Mouse (Mus musculus): ENCODE results near the gene Atp6v0a4. TPM values are rescaled to one million over a fixed set of nuclear protein-coding genes. Genes with fewer than 3 reads are reported as not detected.

The Atp6v0a4 gene
- not detected in 2 replicates for polyA plus RNA-seq (2012; ENCODE audit: insufficient read depth, insufficient read length, low replicate concordance, missing spikeins)

DNA sequence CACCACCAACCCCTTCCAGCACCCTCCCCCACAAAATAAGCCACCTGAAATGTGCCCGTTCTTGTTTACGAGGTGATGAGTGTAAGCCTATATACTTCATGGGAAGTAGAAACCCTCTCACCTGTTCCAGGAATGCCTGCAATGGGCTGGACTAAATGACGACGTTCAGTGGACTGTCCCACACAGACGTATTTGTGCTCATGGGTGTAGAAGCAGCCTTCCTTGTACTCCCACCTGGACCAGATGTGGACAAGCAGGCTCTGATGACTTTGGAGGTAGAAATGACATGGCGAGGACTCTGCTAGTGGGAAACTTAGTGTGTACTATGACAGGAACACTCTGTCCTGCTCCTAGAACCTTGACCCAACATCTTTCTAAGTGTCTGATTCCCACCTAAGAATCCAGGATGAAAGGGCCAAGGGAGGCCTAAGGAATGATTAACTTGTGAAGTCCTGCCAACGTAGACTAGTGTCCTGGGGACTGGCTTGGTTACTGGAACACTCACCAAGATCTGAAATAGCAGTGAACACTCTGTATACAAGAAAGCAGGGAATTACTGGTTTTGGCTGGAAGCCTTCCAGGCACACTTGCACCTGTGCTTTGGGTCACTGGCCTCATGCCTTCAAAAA is at the start of gene Atp6v0a4:
Gene Atp6v0a4, minus strand, starts transcription at position 380 of the 629 bp plus-strand sequence.
- 89% methylated on average over 7 of the region's 7 CpGs for WGBS
- TF ChIP-seq CTCF (IDR thresholded peaks at IDR 0.05; ENCODE audit: insufficient read depth, low read depth, low read length) (no peak), POLR2A (IDR thresholded peaks at IDR 0.05; ENCODE audit: insufficient read depth, low read depth, low read length) (no peak)
- no peak within 1 kb of the TSS for H3K27ac ChIP-seq (ENCODE audit: insufficient read depth, low read depth, low read length)
- peaks cover 3% of the 10 kb centered on the region; the same call in 1 of the 2 replicates for H3K4me1 ChIP-seq (ENCODE audit: control insufficient read depth, insufficient read depth, low read length)
- H3K4me3 ChIP-seq (ENCODE audit: insufficient read depth, low read depth, low read length): no peak within 1 kb of the TSS

GRCm38 (mm10) chr6:38165385-38165784 is 41.0 kb upstream of the Atp6v0a4 start:
- H3K4me3 ChIP-seq (ENCODE audit: insufficient read depth, low read depth, low read length): no peak overlapping the region
- H3K27ac ChIP-seq (ENCODE audit: insufficient read depth, low read depth, low read length): no peak overlapping the region
- no peaks in the 10 kb centered on the region for H3K4me1 ChIP-seq (ENCODE audit: control insufficient read depth, insufficient read depth, low read length)
- TF ChIP-seq POLR2A (IDR thresholded peaks at IDR 0.05; ENCODE audit: insufficient read depth, low read depth, low read length) (no peak), CTCF (IDR thresholded peaks at IDR 0.05; ENCODE audit: insufficient read depth, low read depth, low read length) (no peak)
- 88% methylated on average over 6 of the region's 6 CpGs for whole genome bisulfite sequencing

- Histone ChIP-seq H3K4me1 (ENCODE audit: control insufficient read depth, insufficient read depth, low read length) (no peaks in the 10 kb centered on the region), H3K4me3 (ENCODE audit: insufficient read depth, low read depth, low read length) (no peak overlapping the region), H3K27ac (ENCODE audit: insufficient read depth, low read depth, low read length) (no peak overlapping the region)
- 83% methylated on average over 6 of the region's 6 CpGs for WGBS
- no peak for TF ChIP-seq CTCF (IDR thresholded peaks at IDR 0.05; ENCODE audit: insufficient read depth, low read depth, low read length)
- TF ChIP-seq POLR2A (IDR thresholded peaks at IDR 0.05; ENCODE audit: insufficient read depth, low read depth, low read length): no peak
These were observed 40.3 kb upstream of the Atp6v0a4 start for GRCm38 (mm10) chr6:38164705-38165104.

DNA sequence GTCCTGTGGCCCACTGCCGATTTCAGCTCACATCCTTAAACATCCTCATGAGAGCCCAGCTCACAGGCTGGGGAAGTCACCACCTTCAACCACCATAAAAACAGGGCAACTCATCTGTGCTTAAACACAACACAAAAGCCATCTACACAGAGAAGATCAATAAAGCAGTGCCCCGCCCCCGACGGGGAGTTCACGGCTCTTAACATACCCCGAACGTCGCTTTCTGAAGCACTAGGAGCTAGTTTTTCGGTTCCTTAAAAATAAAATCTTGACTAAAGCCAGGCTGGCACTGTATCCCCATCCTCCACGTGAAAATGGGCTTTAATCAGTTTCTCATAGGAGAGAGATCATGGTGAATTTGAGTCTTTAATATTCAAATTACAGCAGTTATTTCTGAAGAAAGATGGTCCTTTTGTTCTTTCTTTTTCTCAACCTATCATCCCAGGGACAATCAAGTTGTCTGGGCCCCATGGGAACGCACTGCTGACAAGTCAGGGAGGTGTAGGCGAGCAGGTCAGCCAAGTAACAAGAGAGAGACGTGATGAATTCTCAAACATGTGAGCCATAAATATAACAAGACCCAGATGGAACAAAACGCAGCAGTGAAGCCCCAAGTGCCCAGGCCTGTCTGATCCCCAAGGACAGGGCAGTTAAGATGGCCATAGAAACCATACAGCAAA is 38.6 kb upstream of the Atp6v0a4 start:
- WGBS: 81% methylated on average over 14 of the region's 14 CpGs
- H3K27ac ChIP-seq (ENCODE audit: insufficient read depth, low read depth, low read length): no peak overlapping the region
- H3K4me1 ChIP-seq (ENCODE audit: control insufficient read depth, insufficient read depth, low read length): no peaks in the 10 kb centered on the region
- no peak overlapping the region for H3K4me3 ChIP-seq (ENCODE audit: insufficient read depth, low read depth, low read length)
- no peak for TF ChIP-seq CTCF (IDR thresholded peaks at IDR 0.05; ENCODE audit: insufficient read depth, low read depth, low read length)
- TF ChIP-seq POLR2A (IDR thresholded peaks at IDR 0.05; ENCODE audit: insufficient read depth, low read depth, low read length): no peak

GRCm38 (mm10) chr6:38160556-38160955 is 36.2 kb upstream of the Atp6v0a4 start:
- H3K27ac ChIP-seq (ENCODE audit: insufficient read depth, low read depth, low read length): no peak overlapping the region

GRCm38 (mm10) chr6:38160102-38160501 is 35.7 kb upstream of the Atp6v0a4 start:
- 8% methylated on average over 3 of the region's 3 CpGs for WGBS
- Histone ChIP-seq H3K4me3 (ENCODE audit: insufficient read depth, low read depth, low read length) (no peak overlapping the region), H3K27ac (ENCODE audit: insufficient read depth, low read depth, low read length) (no peak overlapping the region), H3K4me1 (ENCODE audit: control insufficient read depth, insufficient read depth, low read length) (no peaks in the 10 kb centered on the region)
- TF ChIP-seq POLR2A (IDR thresholded peaks at IDR 0.05; ENCODE audit: insufficient read depth, low read depth, low read length) (no peak), CTCF (IDR thresholded peaks at IDR 0.05; ENCODE audit: insufficient read depth, low read depth, low read length) (no peak)

More at GRCm38 (mm10) chr6:38160556-38160955, 36.2 kb upstream of the Atp6v0a4 start:
- Histone ChIP-seq H3K4me1 (ENCODE audit: control insufficient read depth, insufficient read depth, low read length) (no peaks in the 10 kb centered on the region), H3K4me3 (ENCODE audit: insufficient read depth, low read depth, low read length) (no peak overlapping the region)
- no peak for TF ChIP-seq POLR2A (IDR thresholded peaks at IDR 0.05; ENCODE audit: insufficient read depth, low read depth, low read length)
- TF ChIP-seq CTCF (IDR thresholded peaks at IDR 0.05; ENCODE audit: insufficient read depth, low read depth, low read length): no peak
- WGBS: 56% methylated on average over 2 of the region's 2 CpGs

DNA sequence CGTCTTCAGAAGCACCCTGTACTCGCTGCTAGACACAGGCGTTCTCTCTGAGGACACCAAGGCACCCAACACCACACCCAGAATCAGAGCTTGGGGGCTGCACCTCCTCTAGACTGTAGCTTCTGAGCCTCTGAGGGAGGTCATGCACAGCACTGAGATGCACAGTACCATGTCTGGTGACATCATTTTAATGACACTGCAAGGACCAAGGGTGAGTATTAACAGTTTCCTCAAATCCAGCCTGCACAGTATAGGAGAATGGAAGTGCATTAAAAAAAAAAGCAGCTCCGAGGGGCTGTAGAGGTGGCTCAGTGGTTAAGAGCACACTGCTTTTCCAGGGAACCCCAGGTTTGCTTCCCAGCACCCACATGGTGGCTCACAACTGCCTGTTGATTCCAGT is 35.2 kb upstream of the Atp6v0a4 start:
- H3K4me1 ChIP-seq (ENCODE audit: control insufficient read depth, insufficient read depth, low read length): no peaks in the 10 kb centered on the region
- no peak overlapping the region for H3K27ac ChIP-seq (ENCODE audit: insufficient read depth, low read depth, low read length)
- WGBS: 90% methylated on average over 4 of the region's 4 CpGs
- H3K4me3 ChIP-seq (ENCODE audit: insufficient read depth, low read depth, low read length): no peak overlapping the region
- TF ChIP-seq POLR2A (IDR thresholded peaks at IDR 0.05; ENCODE audit: insufficient read depth, low read depth, low read length) (no peak), CTCF (IDR thresholded peaks at IDR 0.05; ENCODE audit: insufficient read depth, low read depth, low read length) (no peak)

DNA sequence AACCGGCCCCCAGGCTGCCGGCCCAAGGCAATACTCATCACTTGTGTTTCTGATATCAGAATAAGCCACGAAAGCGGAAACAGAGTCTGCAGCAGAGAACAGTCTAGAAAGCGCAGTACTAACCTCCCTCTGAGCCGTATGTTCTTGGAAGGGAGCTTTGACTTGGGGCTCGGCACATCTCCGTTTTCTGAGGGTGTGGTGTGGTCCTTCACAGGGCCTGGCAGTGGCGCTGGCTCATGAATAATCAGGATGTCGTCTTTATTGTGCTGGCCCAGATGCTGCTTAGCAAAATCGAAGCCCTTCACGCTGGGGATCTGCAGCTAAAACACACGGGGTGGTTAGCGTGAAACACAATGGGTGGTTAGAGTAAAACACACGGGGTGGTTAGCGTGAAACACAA is 33.5 kb upstream of the Atp6v0a4 start:
- no peak for TF ChIP-seq CTCF (IDR thresholded peaks at IDR 0.05; ENCODE audit: insufficient read depth, low read depth, low read length)
- no peak for TF ChIP-seq POLR2A (IDR thresholded peaks at IDR 0.05; ENCODE audit: insufficient read depth, low read depth, low read length)
- Histone ChIP-seq H3K4me3 (ENCODE audit: insufficient read depth, low read depth, low read length) (no peak overlapping the region), H3K4me1 (ENCODE audit: control insufficient read depth, insufficient read depth, low read length) (no peaks in the 10 kb centered on the region), H3K27ac (ENCODE audit: insufficient read depth, low read depth, low read length) (no peak overlapping the region)
- 66% methylated on average over 16 of the region's 16 CpGs for WGBS

DNA sequence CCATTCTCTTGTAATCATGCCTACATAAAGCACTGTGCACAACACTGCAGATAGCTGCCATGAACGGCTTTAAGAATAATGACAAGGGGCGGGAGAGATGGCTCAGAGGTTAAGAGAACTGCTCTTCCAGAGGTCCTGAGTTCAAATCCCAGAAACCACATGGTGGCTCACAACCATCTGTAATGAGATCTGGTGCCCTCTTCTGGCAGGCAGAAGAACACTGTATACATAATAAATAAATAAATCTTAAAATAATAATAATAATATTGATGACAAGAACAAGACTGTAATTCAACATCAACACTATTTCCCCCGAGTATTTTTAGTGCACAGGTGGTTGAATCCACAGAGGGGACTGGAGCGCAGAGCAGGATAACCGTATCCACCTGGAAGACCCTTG is 31.8 kb upstream of the Atp6v0a4 start:
- Histone ChIP-seq H3K4me1 (ENCODE audit: control insufficient read depth, insufficient read depth, low read length) (no peaks in the 10 kb centered on the region), H3K4me3 (ENCODE audit: insufficient read depth, low read depth, low read length) (no peak overlapping the region), H3K27ac (ENCODE audit: insufficient read depth, low read depth, low read length) (no peak overlapping the region)
- TF ChIP-seq CTCF (IDR thresholded peaks at IDR 0.05; ENCODE audit: insufficient read depth, low read depth, low read length): no peak
- TF ChIP-seq POLR2A (IDR thresholded peaks at IDR 0.05; ENCODE audit: insufficient read depth, low read depth, low read length): no peak
- WGBS: 89% methylated on average over 5 of the region's 5 CpGs
